Mouse (Mus musculus): ENCODE measurements around the gene Klhl29.
A peak's percentile ranks its signal among the peaks of the same experiment; 100 is the strongest.

Klhl29 gene

GRCm38 (mm10) chr12:5254246-5254982 is 121.1 kb downstream of the Klhl29 start:
- peak; percentile 19 for DNase-seq (ENCODE audit: low read depth)

- peak; percentile 40 for DNase-seq (ENCODE audit: low read depth)
These were observed 122.0 kb downstream of the Klhl29 start for GRCm38 (mm10) chr12:5253289-5254005.

- no peak for DNase-seq (ENCODE audit: low read depth)
These were observed 122.9 kb downstream of the Klhl29 start for GRCm38 (mm10) chr12:5252569-5252968.

DNA sequence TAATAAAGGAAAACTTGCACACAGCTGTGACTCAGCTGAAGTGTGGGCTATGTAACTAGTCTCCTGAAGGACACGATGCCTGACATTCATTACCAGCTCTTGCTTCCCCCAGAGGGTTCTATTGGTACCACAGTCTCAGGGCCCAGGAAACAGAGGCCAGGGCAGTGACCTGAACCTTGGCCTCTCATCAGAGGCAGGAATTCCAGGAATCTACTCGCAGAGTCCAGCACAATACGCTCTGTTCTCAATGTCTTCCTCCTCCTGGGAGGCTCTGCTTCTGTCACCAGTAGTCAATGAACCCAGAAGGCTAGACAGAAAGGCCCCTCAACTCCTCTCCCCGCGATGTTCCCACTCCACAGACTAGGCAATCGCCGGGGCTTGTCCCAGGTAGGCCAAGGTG is 125.4 kb downstream of the Klhl29 start:
- no peak for DNase-seq (ENCODE audit: low read depth)

DNA sequence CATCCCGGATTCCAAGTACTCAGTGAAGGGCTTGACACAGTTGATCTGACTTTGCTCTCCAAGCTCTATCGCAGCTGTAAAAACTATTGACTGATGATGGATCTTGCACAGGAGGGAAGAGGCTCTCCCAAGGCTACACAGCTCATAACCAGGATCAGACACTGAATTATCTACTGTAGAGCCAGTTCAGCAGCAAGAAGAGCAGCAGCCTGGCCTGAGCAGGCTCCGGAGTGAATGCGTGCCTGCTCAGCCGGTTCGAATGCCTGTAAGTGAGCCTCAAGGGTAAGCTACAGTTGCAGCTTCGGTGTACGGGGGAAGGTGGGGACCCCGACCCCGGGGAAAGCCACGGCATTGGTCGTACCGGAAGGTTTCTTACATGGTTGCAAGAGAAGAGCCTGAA is 126.4 kb downstream of the Klhl29 start:
- no peak for DNase-seq (ENCODE audit: low read depth)

GRCm38 (mm10) chr12:5247505-5247904 is 128.0 kb downstream of the Klhl29 start:
- DNase-seq (ENCODE audit: low read depth) = no peak

GRCm38 (mm10) chr12:5246721-5247341 is 128.7 kb downstream of the Klhl29 start:
- DNase-seq (ENCODE audit: low read depth) = no peak

GRCm38 (mm10) chr12:5246193-5246621 is 129.3 kb downstream of the Klhl29 start:
- no peak for DNase-seq (ENCODE audit: low read depth)

GRCm38 (mm10) chr12:5245207-5245597 is 130.3 kb downstream of the Klhl29 start:
- DNase-seq (ENCODE audit: low read depth) = no peak

GRCm38 (mm10) chr12:5244431-5245206 is 130.9 kb downstream of the Klhl29 start:
- DNase-seq (ENCODE audit: low read depth) = no peak

DNA sequence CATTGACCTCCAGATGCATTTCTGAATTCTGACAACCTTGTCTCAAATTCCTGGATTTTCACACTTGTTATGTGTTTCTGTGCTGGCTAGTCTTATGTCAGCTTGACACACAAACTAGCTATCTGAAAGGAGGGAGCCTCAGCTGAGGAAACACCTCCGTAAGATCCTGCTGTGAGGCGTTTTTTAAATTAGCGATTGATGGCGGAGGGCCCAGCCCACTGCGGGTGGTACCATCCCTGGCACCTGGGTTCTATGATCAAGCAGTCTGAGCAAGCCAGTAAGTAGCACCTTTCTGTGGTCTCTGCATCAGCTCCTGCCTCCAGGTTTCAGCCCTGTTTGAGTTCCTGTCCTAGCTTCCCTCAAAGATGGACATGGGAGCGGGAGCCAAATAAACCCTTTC is 131.6 kb downstream of the Klhl29 start:
- DNase-seq (ENCODE audit: low read depth) = no peak

GRCm38 (mm10) chr12:5243449-5243848 is 132.0 kb downstream of the Klhl29 start:
- DNase-seq (ENCODE audit: low read depth) = no peak

DNA sequence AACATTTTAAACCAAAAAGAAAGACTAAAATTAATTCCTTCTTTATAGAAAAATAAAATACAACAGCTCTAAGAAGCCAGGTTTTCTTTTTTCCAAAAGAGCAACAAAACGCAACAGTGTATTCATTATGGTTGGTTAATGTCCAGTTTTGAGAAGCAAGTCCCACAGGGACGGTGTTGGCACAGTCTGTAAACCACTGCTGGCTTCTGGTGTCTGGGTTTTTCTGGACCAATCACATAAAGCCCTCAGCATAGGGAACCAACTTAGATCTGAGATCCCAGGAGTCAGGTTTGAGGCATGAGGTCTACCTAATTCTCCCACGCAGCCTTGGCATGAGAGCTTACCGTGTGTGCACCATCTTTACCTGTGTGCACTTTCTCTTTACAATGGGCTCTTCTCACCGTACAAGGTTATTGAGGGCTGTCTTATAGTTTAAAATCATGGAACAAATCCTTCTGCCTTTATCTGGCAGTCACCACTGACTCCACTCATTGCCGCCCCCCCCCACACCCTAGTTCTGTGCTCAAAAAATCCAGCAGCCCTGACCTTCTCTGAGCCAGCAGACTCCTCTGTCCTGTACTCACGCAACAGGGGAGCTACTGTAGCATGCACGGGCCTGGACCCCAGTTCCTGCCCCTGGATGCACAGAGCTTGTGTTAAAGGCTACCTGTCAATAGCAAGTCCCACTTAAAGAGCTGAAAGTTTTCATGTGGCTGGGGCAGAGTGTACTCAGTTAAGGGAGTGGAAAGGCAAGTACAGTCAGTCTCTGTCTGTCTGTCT is 132.7 kb downstream of the Klhl29 start:
- peak; percentile 74 for DNase-seq (ENCODE audit: low read depth)

GRCm38 (mm10) chr12:5239451-5240245 is 135.8 kb downstream of the Klhl29 start:
- DNase-seq (ENCODE audit: low read depth) = no peak

- no peak for DNase-seq (ENCODE audit: low read depth)
These were observed 138.4 kb downstream of the Klhl29 start for GRCm38 (mm10) chr12:5237078-5237477.

- DNase-seq (ENCODE audit: low read depth) = no peak
These were observed 139.9 kb downstream of the Klhl29 start for GRCm38 (mm10) chr12:5235596-5235995.

DNA sequence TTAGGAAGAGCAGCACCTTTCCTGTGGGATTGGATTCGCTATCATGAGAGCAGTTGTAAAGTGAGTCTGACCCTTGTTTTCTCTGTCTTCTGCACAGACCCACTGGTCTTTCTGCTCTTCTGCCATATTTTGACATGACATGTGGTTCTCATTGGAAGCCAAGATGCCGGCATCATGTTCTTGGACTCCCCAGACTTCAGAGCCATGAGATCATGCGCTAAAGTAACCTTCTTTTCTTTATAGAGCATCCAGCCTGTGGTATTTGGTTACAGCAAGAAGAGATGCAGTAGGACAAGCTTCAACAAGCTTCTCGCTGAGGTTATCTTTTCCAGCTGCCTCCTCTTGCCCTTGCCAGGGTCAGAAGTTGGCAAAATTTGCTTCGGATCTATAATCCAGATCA is 145.0 kb downstream of the Klhl29 start:
- no peak for DNase-seq (ENCODE audit: low read depth)

GRCm38 (mm10) chr12:5226676-5227654 is 148.5 kb downstream of the Klhl29 start:
- DNase-seq (ENCODE audit: low read depth) = no peak

DNA sequence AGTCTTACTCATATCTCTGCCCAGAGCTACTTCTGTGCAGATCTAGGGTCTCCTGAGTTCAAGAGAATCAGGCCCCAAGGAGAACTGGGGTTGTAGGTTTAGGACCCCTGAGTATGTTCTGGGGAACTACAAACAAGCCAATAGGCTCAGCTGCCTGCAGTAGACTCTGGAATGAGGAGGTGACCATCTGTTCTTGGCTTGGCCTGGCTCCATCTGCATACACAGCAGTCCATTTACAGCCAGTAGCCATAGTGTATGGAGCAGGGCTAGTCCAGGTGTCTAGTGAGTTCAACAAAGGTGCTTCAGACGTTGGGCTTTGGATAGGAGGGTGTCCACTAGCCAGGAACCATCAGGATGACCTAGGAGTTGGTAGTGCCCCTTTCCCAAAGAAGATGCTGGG is 151.9 kb downstream of the Klhl29 start:
- no peak for DNase-seq (ENCODE audit: low read depth)

Data from fibroblast of lung, adult 2 months (primary cell).